7 mouse cellular contexts compared by ENCODE assay signal in the genomic region with DNA sequence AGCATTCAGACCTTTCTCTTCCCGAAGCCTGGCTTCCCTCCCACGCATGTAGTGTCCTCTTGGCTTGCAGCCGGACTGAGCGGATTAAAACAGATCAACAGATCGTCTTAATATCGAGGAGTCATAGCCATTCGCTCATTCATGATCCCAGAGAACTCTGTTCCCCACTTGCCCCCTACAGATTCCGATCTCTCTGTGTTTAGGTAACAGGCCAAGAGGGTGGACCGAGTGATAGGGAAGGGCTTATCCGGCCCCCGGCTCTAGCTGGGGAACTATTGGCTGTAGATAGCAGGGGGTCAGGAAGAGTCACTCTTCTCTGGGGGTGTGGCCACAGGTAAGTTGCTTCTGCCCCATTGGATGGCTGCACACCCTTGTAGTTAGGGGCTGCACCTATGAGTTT.
DNase-seq lines count a peak whose midpoint lies in the region; ATAC-seq lines count a peak whose summit lies in the region.

No protein-coding gene starts in this region.

- peak overlapping the region; percentile 63 for H3K4me2 ChIP-seq in kidney, embryonic 14.5 days (replicated peaks; ENCODE audit: low read depth, low read length)

- peaks cover 14% of the 10 kb centered on the region; the same call in 1 of the 2 replicates for H3K36me3 ChIP-seq in heart, embryonic 10.5 days
- no peaks in the 10 kb centered on the region for H3K36me3 ChIP-seq in kidney, embryonic 14.5 days (ENCODE audit: control insufficient read depth, insufficient read depth, low read length)

- no peaks in the 10 kb centered on the region for H3K27me3 ChIP-seq in heart, embryonic 10.5 days (ENCODE audit: insufficient read depth, poor library complexity, severe bottlenecking)
- H3K27me3 ChIP-seq in kidney, embryonic 14.5 days (ENCODE audit: control insufficient read depth, insufficient read depth, low read length), result no peaks in the 10 kb centered on the region

- 4% methylated on average over 11 of the region's 11 CpGs for WGBS in heart, embryonic 10.5 days
- WGBS in kidney, embryonic 14.5 days, result 6% methylated on average over 11 of the region's 11 CpGs

- no peaks in the 10 kb centered on the region for H3K9me3 ChIP-seq in heart, embryonic 10.5 days
- H3K9me3 ChIP-seq in kidney, embryonic 14.5 days (ENCODE audit: control insufficient read depth, low read length), result no peaks in the 10 kb centered on the region

- peak; percentile 46 for ATAC-seq in kidney, embryonic 14.5 days (ENCODE audit: low FRiP score, low TSS enrichment)

- H3K4me3 ChIP-seq in heart, embryonic 10.5 days, result peak overlapping the region; percentile 54
- peak overlapping the region; percentile 38 for H3K4me3 ChIP-seq in kidney, embryonic 14.5 days (ENCODE audit: low read length)

- peak overlapping the region; percentile 78 for H3K27ac ChIP-seq in heart, embryonic 10.5 days
- no peak overlapping the region for H3K27ac ChIP-seq in kidney, embryonic 14.5 days (ENCODE audit: low read depth, low read length)

- peak; percentile 6 for DNase-seq in Muller cell, postnatal 12 days (ENCODE audit: inconsistent ontology term)
- peak; percentile 78 to 81 for DNase-seq in cerebellum, postnatal 10 days
- peak; percentile 88 for DNase-seq in heart, embryonic 10.5 days (ENCODE audit: low spot score)
- DNase-seq in lung, postnatal 4 days, result peak; percentile 20 to 43
- peak; percentile 71 for DNase-seq in testis, postnatal 14 days (ENCODE audit: low spot score)
- no peak for DNase-seq in left cerebral cortex, adult 9 months (ENCODE audit: low spot score in 2 of 2)

- peaks cover 56% of the 10 kb centered on the region for H3K4me1 ChIP-seq in heart, embryonic 10.5 days
- H3K4me1 ChIP-seq in kidney, embryonic 14.5 days (ENCODE audit: control insufficient read depth, insufficient read depth, low read length), result peaks cover 22% of the 10 kb centered on the region

- H3K9ac ChIP-seq in kidney, embryonic 14.5 days (ENCODE audit: low read depth, low read length), result no peak overlapping the region

Comparison
In these comparisons a context has a peak if more than half of its experiments do, and no peak if none do; other contexts are left out.
1. DNase-seq: peak in Muller cell, postnatal 12 days (single experiment), cerebellum, postnatal 10 days (2 of 2), heart, embryonic 10.5 days (single experiment), lung, postnatal 4 days (2 of 2) and testis, postnatal 14 days (single experiment); none in left cerebral cortex, adult 9 months (0 of 2).